In genomic region chr13:37779251-37779667, GRCm38 (mm10) we compare ENCODE assay signal across 8 mouse cellular contexts. TPM values are rescaled to one million over a fixed set of nuclear protein-coding genes. Genes with fewer than 3 reads are reported as not detected.
DNase-seq lines count a peak whose midpoint lies in the region; ATAC-seq lines count a peak whose summit lies in the region.

No protein-coding gene starts in this region.

- H3K27me3 ChIP-seq in forebrain, embryonic 15.5 days: peaks cover 27% of the 10 kb centered on the region
- H3K27me3 ChIP-seq in limb, embryonic 11.5 days (ENCODE audit: control insufficient read depth, insufficient read depth, low read length): peaks cover 9% of the 10 kb centered on the region; the same call in 1 of the 2 replicates
- H3K27me3 ChIP-seq in midbrain, embryonic 10.5 days (ENCODE audit: low read depth, poor library complexity, severe bottlenecking): peaks cover 54% of the 10 kb centered on the region

- no peak for ATAC-seq in forebrain, embryonic 15.5 days (replicated peaks)
- no peak for ATAC-seq in limb, embryonic 11.5 days (ENCODE audit: insufficient number of reproducible peaks, low FRiP score, low TSS enrichment, low read depth)

- WGBS in forebrain, embryonic 15.5 days: 4% methylated on average over 9 of the region's 9 CpGs
- WGBS in limb, embryonic 11.5 days: 3% methylated on average over 8 of the region's 9 CpGs
- WGBS in midbrain, embryonic 10.5 days: 2% methylated on average over 9 of the region's 9 CpGs

- H3K36me3 ChIP-seq in forebrain, embryonic 15.5 days: no peaks in the 10 kb centered on the region
- H3K36me3 ChIP-seq in limb, embryonic 11.5 days (ENCODE audit: control insufficient read depth, insufficient read depth, low read length): no peaks in the 10 kb centered on the region
- no peaks in the 10 kb centered on the region for H3K36me3 ChIP-seq in midbrain, embryonic 10.5 days

- H3K4me1 ChIP-seq in forebrain, embryonic 15.5 days: peaks cover 17% of the 10 kb centered on the region
- 0 out of 2 replicates have a peak, but pooled peaks cover 6% of the 10 kb centered on the region for H3K4me1 ChIP-seq in limb, embryonic 11.5 days (ENCODE audit: control insufficient read depth, insufficient read depth, low read length)
- peaks cover 22% of the 10 kb centered on the region for H3K4me1 ChIP-seq in midbrain, embryonic 10.5 days

- no peak overlapping the region for H3K27ac ChIP-seq in forebrain, embryonic 15.5 days (replicated peaks)
- H3K27ac ChIP-seq in limb, embryonic 11.5 days (replicated peaks; ENCODE audit: low read depth, low read length): no peak overlapping the region
- no peak overlapping the region for H3K27ac ChIP-seq in midbrain, embryonic 10.5 days (replicated peaks)

- H3K9ac ChIP-seq in forebrain, embryonic 15.5 days (replicated peaks): peak overlapping the region; percentile 34; the same call in 1 of the 2 replicates
- H3K9ac ChIP-seq in limb, embryonic 11.5 days (ENCODE audit: low read length): no peak overlapping the region

- H3K4me2 ChIP-seq in forebrain, embryonic 15.5 days (replicated peaks): peak overlapping the region; percentile 97
- H3K4me2 ChIP-seq in limb, embryonic 11.5 days (ENCODE audit: low read depth, severe bottlenecking): peak overlapping the region; percentile 100

- H3K9me3 ChIP-seq in forebrain, embryonic 15.5 days: no peaks in the 10 kb centered on the region
- no peaks in the 10 kb centered on the region for H3K9me3 ChIP-seq in limb, embryonic 11.5 days (ENCODE audit: control insufficient read depth, low read length)
- H3K9me3 ChIP-seq in midbrain, embryonic 10.5 days (replicated peaks): no peaks in the 10 kb centered on the region

- peak overlapping the region; percentile 50 for H3K4me3 ChIP-seq in forebrain, embryonic 15.5 days
- H3K4me3 ChIP-seq in limb, embryonic 11.5 days (ENCODE audit: low read depth, low read length): peak overlapping the region; percentile 58; the same call in 1 of the 2 replicates
- peak overlapping the region; percentile 78 for H3K4me3 ChIP-seq in midbrain, embryonic 10.5 days

- DNase-seq in adrenal gland, adult 2 months: peak; percentile 17
- no peak for DNase-seq in adrenal gland, postnatal 4 days (ENCODE audit: low spot score in 2 of 2)
- peak; percentile 64 to 69 for DNase-seq in B cell, adult 2 months
- no peak for DNase-seq in limb, embryonic 11.5 days (ENCODE audit: low spot score)
- DNase-seq in midbrain, embryonic 10.5 days (ENCODE audit: low spot score): no peak
- DNase-seq in thymus, postnatal 10 days (ENCODE audit: low spot score in 2 of 2): peak; percentile 31 to 43
- DNase-seq in cerebellum, adult 9-11 months: no peak

RNA-seq across cellular contexts. Expression of gene Rreb1, which starts 1.1 kb away (rescaled TPM):
- total RNA-seq in adrenal gland, adult 2 months (2021): 10 to 100 TPM; 51.5 to 57.6 TPM
- polyA plus RNA-seq in adrenal gland, adult 2 months (2012; rRNA removed): 28.9 and 40.9 TPM in 2 replicates
- 10 to 100 TPM; 83.9 to 84.6 TPM for total RNA-seq in adrenal gland, postnatal 4 days (2021)
- polyA plus RNA-seq in forebrain, embryonic 15.5 days (2015; fragmentation: Nextera tagmentation; extraction: Ambion mirVana): 1.6 and 1.8 TPM in 2 replicates
- 5.4 and 7.5 TPM in 2 replicates for polyA plus RNA-seq in limb, embryonic 11.5 days (2014; fragmentation: Nextera tagmentation; extraction: Ambion mirVana)
- 4.5 and 4.8 TPM in 2 replicates for polyA plus RNA-seq in midbrain, embryonic 10.5 days (2016; fragmentation: Nextera tagmentation; extraction: Ambion mirVana)

Comparison
In these comparisons a context has a peak if more than half of its experiments do, and no peak if none do; other contexts are left out.
1. DNase-seq: peak in adrenal gland, adult 2 months (single experiment), B cell, adult 2 months (2 of 2) and thymus, postnatal 10 days (2 of 2); none in adrenal gland, postnatal 4 days (0 of 2), limb, embryonic 11.5 days (single experiment), midbrain, embryonic 10.5 days (single experiment) and cerebellum, adult 9-11 months (single experiment).
2. Peak in every context shown above with its lines, with median percentiles within 50 percentile points of each other: H3K4me3 ChIP-seq.